Mouse (Mus musculus): ENCODE data around the gene L1cam. TPM values are rescaled to one million over a fixed set of nuclear protein-coding genes. Genes with fewer than 3 reads are reported as not detected.

Gene L1cam
- total RNA-seq (2014; rRNA removed), result 225 and 256 TPM in 2 replicates
- 75.9 and 100 TPM in 2 replicates for polyA plus RNA-seq (2015; fragmentation: Nextera tagmentation; extraction: Ambion mirVana)

DNA sequence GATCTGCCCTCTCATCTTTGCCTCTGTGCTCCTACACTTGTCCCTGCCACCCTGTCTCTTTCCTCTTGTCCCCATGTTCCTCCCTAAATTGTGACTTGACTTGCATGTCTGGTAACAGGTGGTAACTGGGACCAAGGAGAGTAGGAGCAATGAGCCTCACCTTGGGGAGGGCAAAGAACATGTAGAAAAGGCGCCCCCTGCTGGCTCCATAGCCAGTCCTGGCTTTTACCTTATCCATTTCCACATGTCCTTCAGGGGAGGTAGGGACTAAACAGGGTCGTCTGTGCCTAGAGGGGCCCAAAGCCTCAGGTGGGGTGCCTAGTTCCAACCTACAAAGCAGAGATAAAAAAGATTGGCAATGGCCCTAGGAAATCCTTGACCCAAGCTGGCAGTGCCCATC, at the start of gene L1cam:
Gene L1cam, minus strand, starts transcription at position 387 of the 400 bp plus-strand sequence.
- Histone ChIP-seq H3K36me3 (ENCODE audit: insufficient read depth) (no peaks in the 10 kb centered on the region), H3K4me2 (ENCODE audit: low read depth) (no peak within 1 kb of the TSS), H3K4me3 (ENCODE audit: low read depth, low read length) (no peak within 1 kb of the TSS), H3K4me1 (ENCODE audit: insufficient read depth) (no peaks in the 10 kb centered on the region), H3K27ac (ENCODE audit: low read depth, low read length) (no peak within 1 kb of the TSS), H3K27me3 (ENCODE audit: insufficient read depth, low read length) (no peaks in the 10 kb centered on the region), H3K9me3 (ENCODE audit: low read length) (no peaks in the 10 kb centered on the region), H3K9ac (no peak within 1 kb of the TSS)
- TF ChIP-seq CTCF (IDR thresholded peaks at IDR 0.05; ENCODE audit: low read depth), result peak; percentile 37
- DNase-seq (peak; percentile 20), ATAC-seq (no peak)
- 21% methylated on average over 2 of the region's 2 CpGs for WGBS

DNA sequence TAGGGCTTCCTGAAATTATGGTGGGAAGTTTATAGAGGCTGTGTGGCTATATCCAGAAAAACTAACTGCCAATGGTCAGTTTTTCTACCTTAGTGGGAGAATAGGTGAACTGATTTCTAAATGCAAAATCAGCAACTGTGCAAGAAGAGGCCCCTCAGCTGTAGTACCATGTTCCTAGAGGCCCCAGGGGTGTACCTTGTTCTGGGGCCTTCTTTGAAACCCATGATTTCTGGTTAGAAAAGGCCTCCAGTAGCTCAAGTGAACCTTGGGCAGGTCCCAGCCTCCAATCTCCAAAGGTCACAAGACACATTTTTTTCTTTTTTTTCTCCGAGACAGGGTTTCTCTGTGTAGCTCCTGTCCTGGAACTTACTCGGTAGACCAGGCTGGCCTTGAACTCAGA, 46.4 kb upstream of the L1cam start:
- H3K9me3 ChIP-seq (ENCODE audit: low read length), result no peaks in the 10 kb centered on the region
- H3K36me3 ChIP-seq (ENCODE audit: insufficient read depth), result peaks cover 45% of the 10 kb centered on the region

DNA sequence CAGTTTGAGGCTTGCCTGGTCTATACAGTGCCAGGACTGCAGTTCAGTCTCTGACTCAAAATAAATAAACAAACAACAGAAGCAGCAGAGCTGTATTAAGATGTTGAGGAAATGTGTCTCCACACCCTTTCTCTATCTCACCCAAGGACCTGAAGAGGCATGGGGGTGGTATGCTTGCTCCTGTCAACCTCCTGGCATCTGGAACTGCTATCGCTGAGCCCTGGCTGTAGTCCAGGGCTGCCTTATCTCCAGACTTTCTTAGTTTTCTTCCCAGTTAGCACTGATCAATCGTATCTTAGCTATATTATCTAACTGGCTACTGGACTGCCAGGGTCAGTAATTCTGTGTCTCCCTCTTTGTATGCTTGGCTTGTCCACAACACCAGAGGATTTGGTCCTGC, 46.0 kb upstream of the L1cam start:
- ATAC-seq (no peak), DNase-seq (no peak)
- no peak for TF ChIP-seq CTCF (IDR thresholded peaks at IDR 0.05; ENCODE audit: low read depth)
- no peak overlapping the region for H3K4me2 ChIP-seq (ENCODE audit: low read depth)
- peaks cover 45% of the 10 kb centered on the region for H3K36me3 ChIP-seq (ENCODE audit: insufficient read depth)
- no peaks in the 10 kb centered on the region for H3K4me1 ChIP-seq (ENCODE audit: insufficient read depth)
- H3K9ac ChIP-seq, result no peak overlapping the region
- no peaks in the 10 kb centered on the region for H3K9me3 ChIP-seq (ENCODE audit: low read length)
- 82% methylated on average over 2 of the region's 2 CpGs for WGBS
- H3K27ac ChIP-seq (ENCODE audit: low read depth, low read length), result no peak overlapping the region
- H3K27me3 ChIP-seq (ENCODE audit: insufficient read depth, low read length), result no peaks in the 10 kb centered on the region
- no peak overlapping the region for H3K4me3 ChIP-seq (ENCODE audit: low read depth, low read length)

More for the DNA sequence above, 46.4 kb upstream of the L1cam start:
- WGBS, result 84% methylated on average over 2 of the region's 2 CpGs
- DNase-seq, result no peak
- Histone ChIP-seq H3K4me2 (ENCODE audit: low read depth) (no peak overlapping the region), H3K4me3 (ENCODE audit: low read depth, low read length) (no peak overlapping the region), H3K4me1 (ENCODE audit: insufficient read depth) (no peaks in the 10 kb centered on the region), H3K27ac (ENCODE audit: low read depth, low read length) (no peak overlapping the region), H3K27me3 (ENCODE audit: insufficient read depth, low read length) (no peaks in the 10 kb centered on the region), H3K9ac (no peak overlapping the region)
- no peak for ATAC-seq
- TF ChIP-seq CTCF (IDR thresholded peaks at IDR 0.05; ENCODE audit: low read depth), result no peak

DNA sequence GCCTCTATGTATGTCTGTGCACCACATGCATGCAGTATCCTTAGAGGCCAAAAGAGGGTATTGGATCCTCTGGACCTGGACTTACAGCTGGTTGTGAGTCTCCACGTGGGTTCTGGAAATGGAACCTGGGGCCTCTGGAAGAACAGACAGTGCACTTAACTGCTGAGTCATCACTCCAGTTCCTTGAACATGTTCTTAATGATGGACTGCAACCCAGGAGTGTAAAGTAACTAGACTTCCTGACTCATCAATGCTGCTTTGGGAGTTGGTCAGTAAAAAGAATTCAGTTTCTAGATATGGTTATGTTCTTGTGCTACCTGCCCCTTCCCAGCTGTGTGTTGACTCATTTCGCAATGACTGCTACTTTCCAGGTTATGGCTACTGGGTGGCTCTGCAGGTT, 36.0 kb upstream of the L1cam start:
- no peak overlapping the region for H3K4me2 ChIP-seq (ENCODE audit: low read depth)
- H3K4me1 ChIP-seq (ENCODE audit: insufficient read depth), result no peaks in the 10 kb centered on the region
- H3K27ac ChIP-seq (ENCODE audit: low read depth, low read length), result no peak overlapping the region
- H3K9ac ChIP-seq, result no peak overlapping the region
- no peak for DNase-seq
- ATAC-seq, result no peak
- H3K9me3 ChIP-seq (ENCODE audit: low read length), result no peaks in the 10 kb centered on the region
- WGBS, result 78% methylated on average over 2 of the region's 2 CpGs
- H3K4me3 ChIP-seq (ENCODE audit: low read depth, low read length), result no peak overlapping the region
- TF ChIP-seq CTCF (IDR thresholded peaks at IDR 0.05; ENCODE audit: low read depth), result no peak
- no peaks in the 10 kb centered on the region for H3K27me3 ChIP-seq (ENCODE audit: insufficient read depth, low read length)
- no peaks in the 10 kb centered on the region for H3K36me3 ChIP-seq (ENCODE audit: insufficient read depth)

DNA sequence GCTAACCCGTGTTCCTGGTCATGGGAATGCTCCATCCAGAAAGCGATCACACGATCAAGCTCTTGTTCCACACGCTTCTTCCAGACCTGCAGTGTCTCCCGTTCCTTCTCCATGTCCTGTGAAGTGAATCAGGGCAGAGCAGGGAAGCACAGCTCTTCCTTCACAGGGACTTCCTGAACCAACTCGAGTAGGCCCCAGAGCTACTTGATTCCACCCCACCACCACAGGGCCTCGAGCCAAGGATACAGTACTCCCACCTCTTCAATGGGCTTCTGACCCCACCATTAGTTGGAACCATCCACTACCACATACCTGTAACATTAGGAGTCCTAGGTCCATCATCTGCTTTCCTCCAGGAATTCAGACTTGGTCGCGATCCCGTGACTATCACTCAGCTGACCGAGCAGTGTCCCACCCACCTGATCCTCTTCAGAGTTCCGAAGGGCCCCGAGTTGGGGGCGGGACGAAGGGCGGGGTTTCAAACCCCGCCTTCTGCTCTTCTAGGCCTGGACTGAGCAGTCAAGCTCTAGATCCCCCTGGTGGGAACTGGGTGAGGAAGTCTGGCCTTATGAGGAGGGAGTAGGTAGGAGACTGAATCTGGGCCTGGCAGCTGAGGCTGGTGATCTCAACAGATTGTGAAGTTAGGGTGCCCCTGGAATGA, 34.6 kb upstream of the L1cam start, which contains the start of gene Renbp:
Gene Renbp, minus strand, starts transcription at position 449 of the 661 bp plus-strand sequence.
- no peaks in the 10 kb centered on the region for H3K4me1 ChIP-seq (ENCODE audit: insufficient read depth)
- no peak within 1 kb of the TSS for H3K4me2 ChIP-seq (ENCODE audit: low read depth)
- no peaks in the 10 kb centered on the region for H3K27me3 ChIP-seq (ENCODE audit: insufficient read depth, low read length)
- TF ChIP-seq CTCF (IDR thresholded peaks at IDR 0.05; ENCODE audit: low read depth), result no peak
- no peaks in the 10 kb centered on the region for H3K36me3 ChIP-seq (ENCODE audit: insufficient read depth)
- no peak within 1 kb of the TSS for H3K4me3 ChIP-seq (ENCODE audit: low read depth, low read length)
- H3K9ac ChIP-seq, result no peak within 1 kb of the TSS
- no peak for DNase-seq
- no peak within 1 kb of the TSS for H3K27ac ChIP-seq (ENCODE audit: low read depth, low read length)
- 45% methylated on average over 17 of the region's 17 CpGs for WGBS
- no peaks in the 10 kb centered on the region for H3K9me3 ChIP-seq (ENCODE audit: low read length)
- peak; percentile 27; the same call in 1 of the 2 replicates for ATAC-seq

DNA sequence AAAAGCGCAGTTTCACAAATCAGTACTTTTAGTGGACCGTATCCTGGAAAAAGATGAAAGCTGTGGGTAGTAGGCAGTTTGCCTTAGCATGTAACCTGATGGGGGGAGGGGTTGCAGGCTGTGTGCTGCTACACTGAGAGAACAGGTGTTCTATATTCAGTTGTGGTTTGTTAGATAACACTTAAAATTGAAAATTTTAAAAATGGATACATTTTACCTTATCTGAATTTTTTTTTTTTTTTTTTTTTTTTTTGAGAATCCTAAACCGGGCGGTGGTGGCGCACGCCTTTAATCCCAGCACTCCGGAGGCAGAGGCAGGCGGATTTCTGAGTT, 26.6 kb upstream of the L1cam start:
- peak overlapping the region; percentile 49 for H3K4me3 ChIP-seq (ENCODE audit: low read depth, low read length)
- WGBS, result 78% methylated on average over 8 of the region's 8 CpGs
- 0 out of 2 replicates have a peak, but pooled peaks cover 4% of the 10 kb centered on the region for H3K4me1 ChIP-seq (ENCODE audit: insufficient read depth)
- H3K9me3 ChIP-seq (ENCODE audit: low read length), result no peaks in the 10 kb centered on the region
- DNase-seq (no peak), ATAC-seq (no peak)
- peak overlapping the region; percentile 67 for H3K27ac ChIP-seq (ENCODE audit: low read depth, low read length)
- no peaks in the 10 kb centered on the region for H3K27me3 ChIP-seq (ENCODE audit: insufficient read depth, low read length)
- TF ChIP-seq CTCF (IDR thresholded peaks at IDR 0.05; ENCODE audit: low read depth), result no peak
- no peaks in the 10 kb centered on the region for H3K36me3 ChIP-seq (ENCODE audit: insufficient read depth)
- H3K4me2 ChIP-seq (ENCODE audit: low read depth), result peak overlapping the region; percentile 56
- H3K9ac ChIP-seq, result peak overlapping the region; percentile 67; the same call in 1 of the 2 replicates

DNA sequence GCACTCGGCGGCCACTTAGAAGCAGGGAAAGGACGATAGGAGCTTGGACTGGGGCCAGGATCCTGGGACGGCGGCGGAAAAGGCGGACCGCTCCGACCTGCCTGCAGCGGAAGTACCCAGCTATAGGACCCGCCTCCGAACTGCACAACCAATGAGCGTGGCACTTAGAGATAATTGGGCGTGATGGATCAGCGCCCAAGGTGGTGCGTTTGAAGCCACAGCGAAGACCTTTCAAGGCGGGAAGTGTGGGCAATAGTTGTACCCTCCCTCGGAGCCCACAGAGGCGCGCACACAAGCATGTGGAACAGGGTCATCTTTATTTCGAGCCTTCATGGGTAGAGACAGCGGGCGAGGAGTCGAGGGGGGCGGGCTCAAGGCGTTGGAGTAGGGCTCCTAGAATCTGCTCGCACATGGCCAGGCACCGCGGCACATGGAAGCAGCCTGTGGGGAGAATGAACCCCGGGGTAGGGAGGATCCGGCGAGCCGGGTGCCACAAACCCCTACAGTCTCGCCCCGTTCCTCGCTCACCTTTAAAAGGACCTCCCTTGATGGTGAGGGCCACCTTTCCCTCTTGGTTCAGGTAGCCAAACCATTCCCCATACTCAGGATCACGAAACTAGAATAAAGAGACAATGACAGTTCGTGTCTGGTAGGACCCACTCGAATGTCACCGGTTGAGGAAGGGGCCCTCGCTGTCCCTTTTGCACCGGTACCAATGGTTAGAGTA, 26.1 kb upstream of the L1cam start, which contains the start of the genes Arhgap4 and Naa10:
Gene Arhgap4, minus strand, starts transcription at position 48 of the 727 bp plus-strand sequence.
Gene Naa10, minus strand, starts transcription at position 122 of the 727 bp plus-strand sequence.
- Histone ChIP-seq H3K9ac (peak within 1 kb of the TSS; percentile 67), H3K4me3 (ENCODE audit: low read depth, low read length) (peak within 1 kb of the TSS; percentile 49), H3K4me1 (ENCODE audit: insufficient read depth) (0 out of 2 replicates have a peak, but pooled peaks cover 4% of the 10 kb centered on the region), H3K36me3 (ENCODE audit: insufficient read depth) (0 out of 2 replicates have a peak, but pooled peaks cover 2% of the 10 kb centered on the region), H3K4me2 (ENCODE audit: low read depth) (peak within 1 kb of the TSS; percentile 57), H3K9me3 (ENCODE audit: low read length) (no peaks in the 10 kb centered on the region), H3K27me3 (ENCODE audit: insufficient read depth, low read length) (no peaks in the 10 kb centered on the region), H3K27ac (ENCODE audit: low read depth, low read length) (peak within 1 kb of the TSS; percentile 67)
- no peak for TF ChIP-seq CTCF (IDR thresholded peaks at IDR 0.05; ENCODE audit: low read depth)
- 25% methylated on average over 43 of the region's 43 CpGs for WGBS
- peak; percentile 91 for DNase-seq
- peak; percentile 99 for ATAC-seq
